Mouse (Mus musculus) cerebellum, adult 18-20 months (tissue): ENCODE measurements around the gene Vmn1r30.

ENCODE experiments used
- DNase-seq, 2 experiments: peaks; one replicate each; pipeline ENCODE4 v3.0.0; 2021

The Vmn1r30 gene

DNA sequence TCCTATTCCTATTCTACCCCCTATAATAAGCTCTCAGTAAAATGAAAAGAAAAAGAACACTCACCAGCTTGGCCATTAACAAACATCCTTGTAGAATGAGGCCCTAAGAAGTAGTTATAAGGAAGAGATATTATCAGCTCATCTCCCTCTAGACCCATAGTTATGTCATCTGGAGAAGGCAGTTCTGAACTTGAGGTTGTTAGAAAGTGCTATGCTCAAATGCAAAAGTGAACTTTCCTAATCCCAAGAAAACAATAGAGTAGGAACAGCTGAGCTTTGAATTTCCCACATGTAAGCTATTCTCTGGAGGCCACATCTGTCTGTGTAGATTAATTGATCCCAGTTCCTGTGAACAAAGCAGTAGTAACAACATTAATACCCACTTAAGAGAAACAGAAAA, at the start of gene Vmn1r30:
Gene Vmn1r30, minus strand, starts transcription at position 101 of the 400 bp plus-strand sequence.
- DNase-seq: no peak

DNA sequence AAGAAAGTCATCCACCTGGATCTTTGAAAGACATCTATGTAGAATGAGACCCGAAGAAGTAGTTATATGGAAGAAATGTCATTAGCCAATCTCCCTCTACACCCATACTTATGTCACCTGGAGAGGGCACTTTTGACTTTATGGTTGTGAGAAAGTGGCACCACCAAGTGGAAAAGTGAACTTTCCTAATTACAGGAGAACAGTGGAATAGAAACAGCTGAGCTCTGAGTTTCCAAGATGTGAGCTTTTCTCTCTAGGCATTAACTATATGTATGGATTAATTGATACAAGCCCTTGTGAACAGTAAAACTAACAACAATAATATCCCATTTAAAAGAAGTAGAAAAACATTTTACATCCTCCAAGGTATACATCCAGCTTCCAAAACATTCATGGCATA, 32.0 kb upstream of the Vmn1r30 start, which contains the start of gene Vmn1r31:
Gene Vmn1r31, minus strand, starts transcription at position 101 of the 400 bp plus-strand sequence.
- DNase-seq: no peak
